Mouse (Mus musculus) Patski (cell line): ENCODE data around the gene Daam2. TPM values are rescaled to one million over a fixed set of nuclear protein-coding genes. Genes with fewer than 3 reads are reported as not detected.
"Not testable (repeated sequence)": the region's sequence is repeated elsewhere in the genome, so short reads cannot be mapped to it uniquely, and the experiment has no call there.

Experiments
- ATAC-seq: fragments of 100-300 bp; one replicate; pipeline ENCODE4 v1.8.0; 2021
- CTCF ChIA-PET: fragments of 350-600 bp; sonication (Branson Sonifier 250); formaldehyde crosslinking; loops from one replicate; lab custom pipeline; 2022; ENCODE audit warnings: inconsistent platforms; lab: Charles Lee
- POLR2A ChIA-PET: fragments of 350-600 bp; sonication (Branson Sonifier 250); formaldehyde crosslinking; loops from one replicate; lab custom pipeline; 2022; ENCODE audit warnings: antibody characterized with exemption, inconsistent platforms; lab: Charles Lee
- DNase-seq: peaks from one replicate; pipeline ENCODE4 v3.0.0-alpha.2; 2011; ENCODE audit warnings: low read depth, low spot score
- H3K27me3 ChIP-seq: fragments of 371-371 bp; one replicate; pipeline ENCODE4 v1.5.1; 2021
- CTCF ChIP-seq: fragments of 100-300 bp; IDR thresholded peaks from one replicate; pipeline ENCODE4 v1.5.1; 2021
- in situ Hi-C: fragments of 300-500 bp; cut with MboI; formaldehyde crosslinking; loops from 3 replicates; pipeline ENCODE4 v1.11.1; 2018; ENCODE audit warnings: low pct_unique_long_range_greater_than_20kb, mixed read lengths
- polyA plus RNA-seq: library from polyadenylated mRNA; unstranded; gene quantifications from one replicate; pipeline ENCODE4 v1.2.3, GENCODE M21; 2021

Gene Daam2
- polyA plus RNA-seq, 1 experiment from 2014 or later: 2.4 TPM

GRCm38 (mm10) chr17:49468223-49468622 lies 95.9 kb downstream of the Daam2 start:
- DNase-seq (no peak), ATAC-seq (peak; percentile 65)
- ChIA-PET CTCF (interaction anchor here (0.9 to 4.3 kb wide), 16 partner anchors 9 to 434 kb away, joined by 3 to 45 read pairs (median 4); no protein-coding TSS in a partner anchor), POLR2A (interaction anchor here (0.7 kb wide), 1 partner anchor 192 kb away, joined by 3 read pairs; no protein-coding TSS in a partner anchor)
- H3K27me3 ChIP-seq: no peaks in the 10 kb centered on the region
- peak; percentile 100 for TF ChIP-seq CTCF
- in situ Hi-C loops: loop anchor here (5.0 to 10.0 kb wide), 2 partner anchors 257 to 409 kb away; no protein-coding TSS in a partner anchor

GRCm38 (mm10) chr17:49464884-49465283 lies 99.3 kb downstream of the Daam2 start:
- POLR2A ChIA-PET: no interaction called here
- TF ChIP-seq CTCF: no peak
- DNase-seq: no peak
- in situ Hi-C loops: loop anchor here (5.0 to 10.0 kb wide), 2 partner anchors 260 to 412 kb away; no protein-coding TSS in a partner anchor
- ATAC-seq: no peak
- H3K27me3 ChIP-seq: no peaks in the 10 kb centered on the region
- CTCF ChIA-PET: interaction anchor here (1.0 kb wide), 1 partner anchor 434 kb away, joined by 3 read pairs; no protein-coding TSS in a partner anchor

- in situ Hi-C loops: no loop called here
- ATAC-seq: no peak
These were observed 105.8 kb downstream of the Daam2 start for GRCm38 (mm10) chr17:49458386-49458785.

GRCm38 (mm10) chr17:49457833-49458232 lies 106.3 kb downstream of the Daam2 start:
- no peak for DNase-seq
- ChIA-PET CTCF (interaction anchor here (1.1 to 3.2 kb wide), 3 partner anchors 10 to 73 kb away, joined by 4 to 17 read pairs (median 5); no protein-coding TSS in a partner anchor), POLR2A (interaction anchor here (1.1 kb wide), 1 partner anchor 8 kb away, joined by 4 read pairs; no protein-coding TSS in a partner anchor)
- ATAC-seq: no peak
- no peaks in the 10 kb centered on the region for H3K27me3 ChIP-seq
- in situ Hi-C loops: no loop called here
- TF ChIP-seq CTCF: no peak

More at GRCm38 (mm10) chr17:49458386-49458785, 105.8 kb downstream of the Daam2 start:
- DNase-seq: no peak
- TF ChIP-seq CTCF: no peak
- no peaks in the 10 kb centered on the region for H3K27me3 ChIP-seq
- CTCF ChIA-PET: interaction anchor here (3.2 kb wide), 1 partner anchor 9 kb away, joined by 17 read pairs; no protein-coding TSS in a partner anchor
- POLR2A ChIA-PET: no interaction called here

- TF ChIP-seq CTCF: no peak
- ChIA-PET POLR2A (interaction anchor here (1.1 kb wide), 1 partner anchor 26 kb away, joined by 5 read pairs; no protein-coding TSS in a partner anchor), CTCF (interaction anchor here (2.1 to 3.2 kb wide), 2 partner anchors 11 to 26 kb away, joined by 5 to 17 read pairs; no protein-coding TSS in a partner anchor)
- in situ Hi-C loops: no loop called here
- DNase-seq: no peak
- no peaks in the 10 kb centered on the region for H3K27me3 ChIP-seq
- ATAC-seq: peak; percentile 94
These were observed 107.8 kb downstream of the Daam2 start for GRCm38 (mm10) chr17:49456334-49456733.

- ChIA-PET CTCF (interaction anchor here (0.9 kb wide), 1 partner anchor 17 kb away, joined by 3 read pairs; no protein-coding TSS in a partner anchor), POLR2A (interaction anchor here (1.0 kb wide), 1 partner anchor 15 kb away, joined by 3 read pairs; no protein-coding TSS in a partner anchor)
- no peak for TF ChIP-seq CTCF
- DNase-seq: no peak
- in situ Hi-C loops: no loop called here
- no peak for ATAC-seq
- H3K27me3 ChIP-seq: no peaks in the 10 kb centered on the region
These were observed 113.2 kb downstream of the Daam2 start for GRCm38 (mm10) chr17:49450922-49451321.

GRCm38 (mm10) chr17:49449230-49449608 lies 114.9 kb downstream of the Daam2 start:
- CTCF ChIA-PET: interaction anchor here (1.5 kb wide), 1 partner anchor 12 kb away, joined by 3 read pairs; no protein-coding TSS in a partner anchor
- POLR2A ChIA-PET: interaction anchor here (0.7 to 0.9 kb wide), 3 partner anchors 9 to 13 kb away, joined by 3 to 4 read pairs (median 3); no protein-coding TSS in a partner anchor
- in situ Hi-C loops: no loop called here
- ATAC-seq (no peak), DNase-seq (no peak)
- no peak for TF ChIP-seq CTCF
- no peaks in the 10 kb centered on the region for H3K27me3 ChIP-seq

GRCm38 (mm10) chr17:49448570-49449229 lies 115.4 kb downstream of the Daam2 start:
- no peak for DNase-seq
- H3K27me3 ChIP-seq: no peaks in the 10 kb centered on the region
- no peak for TF ChIP-seq CTCF
- POLR2A ChIA-PET: interaction anchor here (0.7 to 0.9 kb wide), 3 partner anchors 8 to 12 kb away, joined by 3 to 4 read pairs (median 3); no protein-coding TSS in a partner anchor
- ATAC-seq: peak; percentile 39
- CTCF ChIA-PET: interaction anchor here (1.5 kb wide), 1 partner anchor 12 kb away, joined by 3 read pairs; no protein-coding TSS in a partner anchor
- in situ Hi-C loops: no loop called here

- H3K27me3 ChIP-seq, ATAC-seq, CTCF ChIA-PET, in situ Hi-C loops, DNase-seq, POLR2A ChIA-PET: not testable (repeated sequence)
These were observed 121.3 kb downstream of the Daam2 start for GRCm38 (mm10) chr17:49442841-49443240.

GRCm38 (mm10) chr17:49440331-49441130 lies 123.6 kb downstream of the Daam2 start:
- ChIA-PET POLR2A (interaction anchor here (1.1 kb wide), 1 partner anchor 9 kb away, joined by 4 read pairs; no protein-coding TSS in a partner anchor), CTCF (no interaction called here)
- TF ChIP-seq CTCF: no peak
- DNase-seq: no peak
- ATAC-seq: no peak
- in situ Hi-C loops: no loop called here
- no peaks in the 10 kb centered on the region for H3K27me3 ChIP-seq
